Mouse (Mus musculus): Measurements from ENCODE around the gene Usf1.

Gene Usf1

DNA sequence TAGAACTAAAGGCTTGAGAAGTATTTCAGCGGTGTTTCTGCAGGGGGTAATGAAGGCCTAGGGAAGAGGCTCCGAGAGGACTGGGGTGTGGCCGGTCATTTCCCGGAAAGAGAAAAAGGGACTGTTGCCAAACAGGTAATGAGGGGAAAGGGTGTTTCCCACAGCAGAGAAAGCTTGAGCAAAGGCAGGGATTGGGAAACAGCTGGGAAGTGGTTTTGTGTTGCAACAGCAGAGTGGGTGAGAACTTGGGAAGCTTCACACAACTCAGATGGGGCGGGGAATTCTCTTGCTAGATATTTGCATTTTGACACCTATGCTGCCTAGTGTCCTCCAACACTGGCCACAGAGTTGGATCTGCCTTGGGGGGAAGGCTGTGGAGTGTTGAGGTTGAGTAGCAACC lies 41.8 kb downstream of the Usf1 start:
- no peak for DNase-seq (ENCODE audit: low spot score in 2 of 2)

DNA sequence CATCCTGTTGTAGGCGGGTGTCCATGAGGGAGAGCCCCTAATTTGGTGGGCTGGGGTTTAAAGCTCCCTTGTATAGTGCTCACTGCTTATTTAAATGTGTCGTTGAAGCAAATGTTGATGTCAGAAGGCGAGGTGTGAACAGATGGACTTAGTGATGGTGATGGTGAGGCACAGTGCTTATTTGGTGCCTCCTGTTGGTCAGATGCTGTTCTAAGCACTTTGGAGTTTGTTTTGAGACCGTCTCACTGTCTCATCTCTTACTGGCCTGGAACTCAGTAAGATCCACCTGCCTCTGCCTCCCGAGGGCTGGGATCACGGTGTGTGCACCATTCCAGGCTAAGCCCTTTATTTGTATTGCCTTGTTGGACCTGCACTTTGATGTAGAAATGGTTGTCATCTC lies 43.8 kb downstream of the Usf1 start:
- no peak for DNase-seq (ENCODE audit: low spot score in 2 of 2)

DNA sequence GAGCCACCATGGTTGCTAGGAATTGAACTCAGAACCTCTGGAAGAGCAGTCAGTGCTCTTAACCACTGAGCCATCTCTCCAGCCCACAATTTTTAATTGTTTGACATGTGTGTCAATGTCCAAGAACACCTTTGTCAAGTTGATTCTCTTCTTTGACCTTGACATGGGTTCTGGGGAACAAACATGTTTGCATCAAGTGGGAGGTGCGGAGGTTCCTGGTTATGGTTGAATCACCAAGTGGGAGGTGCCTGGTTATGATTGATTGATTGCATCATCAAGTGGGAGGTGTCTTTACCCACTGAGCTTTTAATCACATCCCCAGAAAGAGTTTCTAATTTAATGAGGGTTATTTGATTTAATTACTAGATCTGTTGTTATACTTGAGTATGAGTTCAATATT lies 46.5 kb downstream of the Usf1 start:
- DNase-seq (ENCODE audit: low spot score in 2 of 2), result no peak

DNA sequence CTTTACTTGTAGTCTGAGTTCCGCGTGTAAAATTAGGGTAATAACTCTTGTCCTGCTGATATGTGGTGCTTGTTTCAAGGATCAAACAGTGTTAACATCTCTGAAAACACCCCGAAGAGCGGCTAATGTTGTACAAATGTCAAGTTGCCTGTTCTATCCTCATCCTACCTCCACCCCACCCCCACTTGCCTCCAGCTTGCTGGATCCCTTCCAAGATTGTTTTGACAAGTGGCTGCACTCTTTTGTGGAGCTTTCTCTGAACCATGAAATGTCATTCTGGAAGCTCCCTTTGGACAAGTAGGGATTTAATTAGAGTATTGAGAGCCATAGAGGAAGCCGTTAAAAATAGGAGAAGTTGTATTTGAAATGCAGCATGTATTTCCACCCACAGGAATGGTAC lies 48.7 kb downstream of the Usf1 start:
- DNase-seq (ENCODE audit: low spot score in 2 of 2), result no peak

DNA sequence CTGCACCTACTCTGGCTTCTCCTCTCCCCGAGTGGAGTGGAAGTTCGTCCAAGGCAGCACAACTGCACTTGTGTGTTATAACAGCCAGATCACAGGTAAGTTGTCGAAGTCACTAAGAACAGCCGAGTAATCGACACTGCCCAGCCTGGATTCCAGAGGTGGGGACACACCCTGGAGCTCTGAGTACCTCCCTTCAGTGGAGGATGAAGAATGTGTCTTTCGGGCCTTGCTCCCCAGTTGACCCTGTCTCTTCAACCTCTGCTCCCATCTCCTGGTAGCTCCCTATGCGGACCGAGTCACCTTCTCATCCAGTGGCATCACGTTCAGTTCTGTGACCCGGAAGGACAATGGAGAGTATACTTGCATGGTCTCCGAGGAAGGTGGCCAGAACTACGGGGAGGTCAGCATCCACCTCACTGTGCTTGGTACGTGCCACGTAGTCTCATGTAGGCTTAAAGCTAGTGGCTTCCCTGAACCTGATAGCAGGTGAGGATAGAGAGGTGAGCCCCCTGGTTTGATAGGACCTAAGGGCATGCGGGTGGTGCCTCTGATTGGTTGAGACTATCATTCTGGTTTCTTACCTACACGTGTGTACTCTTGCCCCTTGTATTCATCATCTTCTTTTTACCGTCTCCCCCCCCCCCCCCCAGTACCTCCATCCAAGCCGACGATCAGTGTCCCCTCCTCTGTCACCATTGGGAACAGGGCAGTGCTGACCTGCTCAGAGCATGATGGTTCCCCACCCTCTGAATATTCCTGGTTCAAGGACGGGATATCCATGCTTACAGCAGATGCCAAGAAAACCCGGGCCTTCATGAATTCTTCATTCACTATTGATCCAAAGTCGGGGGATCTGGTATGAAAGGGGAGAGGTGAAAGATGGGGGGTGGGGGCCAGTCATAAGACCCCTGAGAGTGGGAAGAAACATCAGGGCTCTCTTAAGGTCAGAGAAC lies 49.7 kb downstream of the Usf1 start:
- DNase-seq (ENCODE audit: low spot score in 2 of 2), result no peak

DNA sequence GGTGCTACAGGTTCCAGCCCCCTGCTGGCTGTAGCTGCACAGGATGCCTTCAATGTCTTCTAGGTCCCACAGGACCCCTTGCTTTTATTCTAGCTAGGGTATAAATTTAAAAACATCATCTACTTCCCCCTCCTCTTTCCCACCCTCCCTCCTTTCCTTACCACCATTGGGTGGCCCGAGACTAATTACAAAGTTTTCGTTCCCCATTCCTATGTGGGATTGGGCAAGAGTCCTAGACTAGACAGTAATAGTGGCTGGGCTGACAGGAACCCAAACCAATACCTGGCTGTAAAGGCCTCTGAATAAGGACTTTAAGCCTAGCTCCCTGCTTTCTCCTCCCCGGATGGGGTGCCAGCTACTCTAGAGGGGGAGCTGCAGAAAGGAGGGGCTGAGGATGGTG lies 52.0 kb downstream of the Usf1 start:
- DNase-seq (ENCODE audit: low spot score in 2 of 2), result no peak

DNA sequence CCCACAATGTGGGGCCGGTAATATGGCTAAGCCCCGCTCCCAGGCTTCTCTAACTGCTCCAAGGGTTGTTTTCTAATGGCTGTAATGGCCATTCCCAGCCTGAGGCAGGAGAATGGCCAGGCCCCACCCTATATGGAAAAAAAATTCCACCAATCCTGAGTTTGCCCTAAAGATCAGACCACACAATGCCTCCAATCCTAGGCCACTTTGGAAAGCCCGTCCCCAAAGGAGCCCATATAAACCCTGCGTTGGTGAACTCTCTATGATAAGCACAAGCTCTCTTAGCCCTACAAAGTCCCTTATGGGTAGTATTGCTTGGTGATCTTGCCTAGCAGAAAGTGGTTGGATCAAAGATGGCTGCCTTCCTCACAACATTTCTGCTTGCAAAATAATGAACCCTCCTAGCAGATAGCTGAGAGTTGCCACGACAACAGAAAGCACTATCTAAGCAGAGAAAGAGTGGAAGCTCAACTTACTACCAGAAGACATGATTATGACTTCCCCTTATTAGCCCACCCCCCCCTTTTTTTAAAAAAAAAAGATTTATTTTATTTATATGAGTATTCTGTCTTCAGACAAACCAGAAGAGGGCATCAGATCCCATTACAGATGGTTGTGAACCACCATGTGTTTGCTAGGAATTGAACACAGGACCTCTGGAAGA lies 54.8 kb downstream of the Usf1 start:
- DNase-seq (ENCODE audit: low spot score in 2 of 2), result no peak

DNA sequence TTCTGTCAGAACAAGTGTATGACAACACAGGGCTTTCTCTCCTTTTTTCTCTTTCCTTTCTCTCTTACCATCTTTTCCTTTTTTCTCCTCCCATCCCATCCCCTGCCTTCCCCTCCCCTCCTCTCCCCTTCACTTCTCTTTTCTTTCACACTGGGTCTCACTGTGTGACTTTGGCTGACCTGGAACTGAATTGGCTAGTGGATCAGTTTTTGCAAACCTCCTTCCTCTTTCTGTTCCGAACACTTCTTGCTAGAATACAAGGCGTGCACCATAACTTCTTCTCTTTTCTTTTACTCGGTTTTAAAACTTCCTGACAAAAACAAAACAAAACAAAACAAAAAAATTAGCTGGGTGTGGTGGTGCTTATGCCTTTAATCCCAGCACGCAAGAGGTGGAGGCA lies 55.5 kb downstream of the Usf1 start:
- DNase-seq (ENCODE audit: low spot score in 2 of 2), result no peak

Data from urinary bladder, postnatal 4 days (tissue).